Mouse (Mus musculus) natural killer cell, adult 2 months (primary cell): Measurements from ENCODE around the gene Mcm3.
"Not testable (repeated sequence)": the region's sequence is repeated elsewhere in the genome, so short reads cannot be mapped to it uniquely, and the experiment has no call there.

ENCODE experiments used
- DNase-seq, 2 experiments: peaks; one replicate each; pipeline ENCODE4 v3.0.0; 2022; ENCODE audit warnings: low spot score in 2 of 2

Gene Mcm3

DNA sequence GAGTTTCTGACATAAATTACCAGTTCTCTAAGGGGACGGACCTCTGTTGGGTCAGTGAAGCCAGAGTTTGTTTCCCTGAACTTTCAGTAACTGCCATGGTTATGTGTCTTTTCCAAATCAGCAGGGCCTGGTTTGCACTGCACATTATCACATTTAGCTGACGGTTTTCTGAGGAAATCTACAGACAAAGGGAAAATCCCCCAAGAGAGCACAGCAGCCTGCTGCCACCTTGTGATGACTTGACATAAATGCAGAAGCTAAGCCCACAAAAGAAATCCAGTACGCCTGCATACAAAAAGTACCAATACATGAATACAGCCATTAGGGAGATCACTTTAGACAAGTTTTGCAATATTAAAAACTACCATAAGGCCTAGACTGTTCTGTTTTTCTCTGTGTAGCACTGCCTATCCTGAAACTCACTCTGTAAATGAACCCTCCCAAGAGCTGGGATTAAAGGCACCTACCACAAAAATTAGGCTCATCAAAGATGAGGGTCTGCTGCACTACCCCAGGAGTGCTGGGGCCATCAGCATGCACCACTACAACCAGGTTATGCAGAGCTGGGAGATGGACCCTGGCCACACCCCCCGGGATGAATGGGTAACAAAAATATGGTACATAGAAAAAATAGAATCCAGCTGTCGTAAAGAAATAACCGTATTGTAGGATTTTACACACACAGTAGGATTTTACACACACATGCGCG is 18.3 kb downstream of the Mcm3 start:
- no peak for DNase-seq

DNA sequence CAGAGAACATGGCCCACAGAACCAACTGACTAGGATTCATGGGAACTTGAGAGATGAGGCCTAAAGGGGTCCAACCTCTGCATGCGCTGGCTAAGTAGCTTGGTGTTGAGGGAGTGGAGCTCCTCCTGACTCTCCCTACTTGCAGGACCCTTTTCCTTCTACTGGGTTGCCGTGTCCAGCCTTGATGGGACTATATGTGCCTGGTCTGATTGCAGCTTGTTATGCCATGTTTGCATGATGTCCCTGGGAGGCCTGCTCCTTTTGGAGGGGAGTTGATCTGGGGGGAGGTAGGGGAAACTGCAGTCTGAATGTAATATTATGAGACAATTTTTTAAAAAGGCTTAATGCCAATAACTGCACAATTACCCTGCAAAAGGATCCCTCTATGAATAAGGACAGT is 18.8 kb downstream of the Mcm3 start:
- DNase-seq, result no peak

DNA sequence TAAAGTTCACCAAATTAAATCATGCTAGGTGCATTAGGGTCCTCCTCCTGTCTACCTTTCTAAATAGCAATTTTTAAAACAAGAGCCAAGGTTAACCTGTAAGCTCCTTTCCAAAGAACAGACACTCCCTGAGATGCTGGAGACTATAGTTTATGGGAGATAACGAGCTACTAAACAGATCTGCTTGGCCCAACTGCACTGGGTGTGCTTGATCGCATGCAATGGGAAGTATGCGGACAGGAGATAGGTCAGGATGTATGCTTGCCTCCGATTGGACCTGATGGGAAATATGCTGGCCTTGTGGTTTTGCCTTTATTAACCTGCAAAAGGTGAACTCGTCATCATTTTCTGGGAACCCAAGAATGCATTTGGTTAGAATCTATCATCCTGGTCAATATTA is 24.9 kb downstream of the Mcm3 start:
- no peak for DNase-seq

- DNase-seq, result no peak
Observed at GRCm38 (mm10) chr1:20794760-20795159, 25.4 kb downstream of the Mcm3 start.

- no peak for DNase-seq
Observed at GRCm38 (mm10) chr1:20791414-20791813, 28.7 kb downstream of the Mcm3 start.

DNA sequence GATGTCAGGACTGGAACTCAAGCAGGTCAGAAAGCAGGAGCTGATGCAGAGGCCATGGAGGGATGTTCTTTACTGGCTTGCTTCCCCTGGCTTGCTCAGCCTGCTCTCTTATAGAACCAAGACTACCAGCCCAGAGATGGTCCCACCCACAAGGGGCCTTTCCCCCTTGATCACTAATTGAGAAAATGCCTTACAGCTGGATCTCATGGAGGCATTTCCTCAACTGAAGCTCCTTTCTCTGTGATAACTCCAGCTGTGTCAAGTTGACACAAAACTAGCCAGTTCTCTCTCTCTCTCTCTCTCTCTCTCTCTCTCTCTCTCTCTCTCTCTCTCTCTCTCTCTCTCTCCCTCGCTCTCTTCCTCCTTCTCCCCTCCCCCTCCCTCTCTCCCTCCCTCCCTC is 29.6 kb downstream of the Mcm3 start, which contains the start of gene Il17f:
TSS of gene Il17f (minus strand) at position 101 of the 400 bp plus-strand sequence.
- not testable (repeated sequence) for DNase-seq

GRCm38 (mm10) chr1:20788419-20788818 is 31.7 kb downstream of the Mcm3 start:
- no peak for DNase-seq

DNA sequence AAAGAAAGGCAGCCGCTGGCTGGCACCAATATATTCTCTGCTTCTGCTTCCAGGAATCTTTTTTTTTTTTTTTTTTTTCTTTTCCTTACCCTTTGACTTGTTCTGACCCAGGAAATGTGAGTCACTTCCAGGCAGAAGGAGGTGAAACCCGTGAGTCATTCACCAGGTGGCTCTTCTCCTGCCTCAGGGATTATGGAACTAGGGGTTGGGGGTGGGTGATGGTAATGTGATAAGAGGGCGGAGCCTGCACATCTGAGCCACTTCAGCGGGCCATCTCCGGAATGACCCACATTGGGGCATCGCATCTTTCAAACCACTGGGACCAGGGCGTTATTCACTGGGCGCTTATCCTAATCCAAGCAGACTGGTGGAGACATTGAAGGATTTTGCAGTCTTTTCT is 33.1 kb downstream of the Mcm3 start:
- no peak for DNase-seq

DNA sequence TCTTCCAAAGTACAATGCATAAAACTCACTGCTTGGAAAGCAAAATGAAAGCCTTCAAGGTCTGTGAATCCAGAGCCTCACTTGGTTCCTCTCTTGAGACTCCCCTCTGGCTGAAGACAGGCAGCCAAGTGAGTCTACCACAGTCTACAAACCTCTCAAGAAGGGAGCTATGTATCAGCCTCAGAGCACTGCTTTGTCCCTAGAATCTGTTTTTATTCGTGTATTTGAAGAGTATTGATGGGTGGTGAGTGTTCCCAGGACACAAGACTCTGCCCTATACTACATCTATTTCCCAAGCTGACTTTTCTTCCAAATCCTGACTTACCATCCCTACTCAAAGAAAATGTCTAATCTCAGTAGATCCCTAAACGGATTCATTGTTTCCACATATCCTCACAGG is 41.7 kb downstream of the Mcm3 start:
- no peak for DNase-seq

- not testable (repeated sequence) for DNase-seq
Observed at GRCm38 (mm10) chr1:20774026-20774730, 45.9 kb downstream of the Mcm3 start.

DNA sequence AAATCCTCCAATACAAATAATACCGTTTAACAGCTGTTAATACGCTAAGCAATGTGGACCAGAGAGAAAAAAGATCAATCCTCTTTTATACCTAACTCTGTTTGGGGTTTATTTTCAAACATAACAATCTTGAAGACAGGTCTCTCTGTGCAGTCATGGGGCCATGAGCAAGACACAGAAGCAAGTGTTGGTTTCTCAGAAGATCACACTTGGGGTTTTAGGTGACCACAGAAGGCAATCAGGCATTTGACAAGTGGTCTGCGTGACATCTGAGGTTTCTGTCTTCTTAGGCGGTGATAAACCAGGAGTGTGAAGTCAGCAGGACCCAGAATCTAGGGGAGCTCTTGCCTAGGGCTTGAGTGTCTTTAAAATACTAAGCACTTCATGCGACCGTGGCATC is 53.6 kb downstream of the Mcm3 start:
- DNase-seq, result peak; percentile 14 to 45

DNA sequence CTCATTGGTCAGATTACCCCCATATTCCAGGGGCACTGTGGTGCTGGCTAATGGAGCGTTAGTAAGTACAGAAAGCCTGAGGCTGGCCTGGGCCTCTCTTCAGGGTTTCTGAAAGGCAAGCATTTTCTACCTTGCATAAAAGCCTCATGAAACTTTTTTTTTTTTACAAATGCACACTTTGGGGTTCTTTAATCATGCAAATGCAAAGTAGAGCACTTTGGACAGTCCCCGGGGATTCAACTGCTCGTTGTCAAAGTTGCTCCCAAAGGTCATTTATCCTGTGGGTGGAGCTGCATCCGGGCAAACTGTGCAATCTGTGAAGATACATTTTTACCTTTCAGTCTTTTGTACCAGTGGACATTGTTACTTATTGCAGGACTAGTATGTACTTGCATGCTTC is 58.7 kb downstream of the Mcm3 start:
- DNase-seq, result no peak

DNA sequence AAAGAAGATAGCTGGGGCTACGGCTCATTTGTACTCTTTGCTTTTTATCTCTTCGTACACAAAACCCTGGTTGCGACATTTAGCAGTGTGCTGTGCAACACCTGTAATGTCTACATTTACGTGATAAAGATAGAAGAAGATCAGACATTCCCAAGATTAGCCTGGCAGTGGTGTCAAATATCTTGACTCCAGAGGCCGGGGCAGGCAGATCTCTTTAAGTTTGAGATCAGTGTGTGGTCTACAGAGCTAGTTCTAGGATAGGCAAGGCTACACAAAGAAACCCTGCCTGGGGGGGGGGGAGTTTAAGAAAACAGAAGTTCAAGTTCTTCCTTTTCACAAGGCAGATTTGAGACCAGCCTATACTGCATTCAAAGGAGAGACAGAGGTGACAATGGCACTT is 59.8 kb downstream of the Mcm3 start:
- DNase-seq, result no peak

DNA sequence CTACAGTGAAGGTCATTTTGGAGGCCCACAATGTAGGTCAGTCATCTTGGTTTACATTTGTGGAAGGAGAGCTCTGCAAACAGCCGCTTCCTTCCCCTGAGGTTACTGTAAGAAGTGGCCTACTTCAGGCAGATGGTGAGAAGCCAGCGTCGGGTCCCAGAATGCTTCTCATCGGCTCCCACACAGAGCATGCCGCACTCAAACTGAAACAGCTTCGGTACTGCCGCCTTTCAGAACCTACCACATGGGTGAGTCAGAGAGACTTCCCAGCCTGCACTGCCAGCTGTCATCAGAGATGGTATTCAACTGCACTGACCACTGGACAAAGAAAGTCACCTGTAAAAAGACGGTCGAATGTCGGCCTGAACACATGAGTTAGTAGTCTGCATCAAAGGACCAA is 60.3 kb downstream of the Mcm3 start:
- no peak for DNase-seq

DNA sequence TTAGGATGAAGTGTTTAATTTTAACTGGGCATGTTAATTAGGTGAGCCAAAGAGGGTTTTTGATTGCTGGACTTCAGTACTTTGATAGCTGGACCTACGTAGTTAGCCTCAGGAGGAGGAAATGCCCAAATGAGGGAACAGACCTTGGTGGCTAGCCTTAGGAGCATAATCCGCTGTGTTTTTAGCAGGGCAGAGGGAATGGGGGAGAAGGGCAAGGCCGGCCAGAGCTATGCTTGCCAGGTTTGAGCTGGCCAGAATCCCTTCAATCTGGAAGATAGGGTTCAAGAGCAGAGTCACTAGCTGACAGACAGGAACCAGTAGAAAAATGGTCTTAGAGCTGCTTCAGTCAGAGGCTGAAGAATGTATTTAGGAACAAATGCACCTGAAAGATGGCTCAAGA is 62.5 kb downstream of the Mcm3 start:
- no peak for DNase-seq

DNA sequence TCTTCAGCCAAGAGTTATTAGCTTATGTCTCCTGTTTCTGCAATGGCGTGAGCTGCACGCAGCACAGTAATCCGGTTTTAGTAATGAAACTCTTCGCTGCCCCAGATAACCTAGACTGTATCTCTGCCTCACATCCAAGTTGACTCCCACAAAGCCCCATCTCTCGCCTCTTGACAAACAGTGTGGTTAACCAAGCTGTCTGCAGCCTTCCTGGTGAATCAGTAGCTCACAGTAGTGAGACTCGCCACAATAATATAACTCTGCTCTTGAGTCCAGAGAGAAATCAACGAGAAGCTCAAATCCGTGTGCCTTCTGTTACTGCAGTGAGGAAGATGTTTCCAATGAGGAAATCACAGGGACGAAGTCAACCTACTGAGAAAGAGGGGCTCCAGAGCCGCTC is 65.7 kb downstream of the Mcm3 start:
- DNase-seq, result no peak
